Mouse (Mus musculus) thymus, adult 18-20 months (tissue): Measurements from ENCODE around the gene Pafah1b2.

ENCODE experiments used
- DNase-seq, 2 experiments: peaks; one replicate each; pipeline ENCODE4 v3.0.0; 2022; ENCODE audit warnings: mixed read lengths in 2 of 2

Pafah1b2 gene

DNA sequence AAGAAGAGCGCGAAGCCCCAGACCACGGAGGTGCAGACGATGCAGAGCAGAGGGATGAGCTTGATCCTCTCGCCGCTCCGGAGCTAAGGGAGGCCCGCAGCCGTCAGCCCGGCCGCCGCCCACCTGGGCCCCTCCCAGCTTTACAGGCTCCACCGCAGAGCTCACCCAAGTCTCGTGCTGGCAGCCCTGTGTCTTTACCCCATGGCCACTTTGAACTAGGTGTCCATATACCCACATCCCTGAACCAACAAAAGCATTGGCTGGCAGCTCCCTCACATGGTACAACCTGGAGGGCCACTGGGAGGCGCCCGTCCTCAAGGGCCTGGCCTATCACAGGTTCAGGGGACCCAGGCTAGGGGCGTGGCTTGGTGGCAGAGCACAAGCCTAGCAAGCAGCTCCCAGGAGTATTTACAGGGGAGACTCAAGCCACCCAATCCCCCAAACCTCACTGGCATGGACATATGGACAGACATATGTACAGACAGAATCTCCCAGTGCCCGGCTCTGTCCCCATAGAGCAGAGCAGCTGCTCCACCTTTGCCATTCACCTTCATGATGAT, 71.1 kb downstream of the Pafah1b2 start:
- DNase-seq: no peak

- DNase-seq: no peak
These were observed 72.7 kb downstream of the Pafah1b2 start for GRCm38 (mm10) chr9:45939794-45940193.

GRCm38 (mm10) chr9:45938952-45939637, 73.4 kb downstream of the Pafah1b2 start:
- DNase-seq: no peak

DNA sequence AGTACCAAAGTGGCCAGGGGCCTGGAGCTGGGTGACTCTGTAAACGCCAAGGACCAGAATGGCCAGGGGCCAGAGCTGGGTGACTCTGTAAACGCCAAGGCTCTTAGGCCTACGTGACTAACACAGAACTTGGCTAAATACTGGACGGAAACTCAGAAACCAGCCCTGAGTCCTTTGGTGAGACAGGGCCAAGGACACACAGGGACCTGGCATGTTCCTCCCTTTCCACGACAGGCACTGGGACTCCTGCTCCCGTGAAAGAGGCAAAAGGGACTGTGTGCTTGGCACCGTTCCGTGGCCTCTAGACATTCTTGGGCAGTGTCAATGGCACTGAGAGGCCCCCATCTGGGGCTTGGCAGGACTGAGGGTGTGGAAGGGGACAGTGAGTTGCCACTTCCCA, 74.4 kb downstream of the Pafah1b2 start:
- DNase-seq: no peak

GRCm38 (mm10) chr9:45936883-45937282, 75.6 kb downstream of the Pafah1b2 start:
- no peak for DNase-seq

DNA sequence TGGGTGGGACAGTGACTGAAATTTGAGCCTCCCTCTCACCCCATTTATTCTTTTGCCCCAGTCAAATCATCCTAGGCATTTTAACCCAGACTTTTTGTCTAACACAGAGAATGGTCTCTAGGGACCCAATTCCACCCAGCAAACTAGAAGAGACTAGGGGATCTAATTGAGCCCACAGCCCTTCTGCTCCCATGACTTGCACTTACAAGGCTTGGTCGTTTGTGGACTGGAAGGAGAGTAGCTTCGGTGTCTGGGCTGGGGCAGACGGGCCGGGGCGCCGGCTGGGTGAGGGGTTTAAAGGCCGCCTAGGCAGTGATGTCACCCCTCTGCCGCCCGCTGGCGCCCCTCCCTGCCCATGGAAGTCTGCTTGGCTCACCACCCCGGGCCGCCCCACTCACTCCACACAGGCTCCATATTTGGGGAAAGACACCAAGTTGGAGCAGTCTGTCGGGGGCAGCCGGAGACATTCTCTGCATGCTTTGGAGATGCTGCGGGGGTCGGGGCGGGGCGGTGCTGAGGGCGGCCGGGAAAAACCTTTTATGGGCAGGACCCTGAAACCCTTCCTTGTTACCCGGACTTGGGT, 76.8 kb downstream of the Pafah1b2 start, which contains the start of gene Tagln:
Tagln (minus strand) TSS at position 431 of the 583 bp plus-strand sequence.
- no peak for DNase-seq

DNA sequence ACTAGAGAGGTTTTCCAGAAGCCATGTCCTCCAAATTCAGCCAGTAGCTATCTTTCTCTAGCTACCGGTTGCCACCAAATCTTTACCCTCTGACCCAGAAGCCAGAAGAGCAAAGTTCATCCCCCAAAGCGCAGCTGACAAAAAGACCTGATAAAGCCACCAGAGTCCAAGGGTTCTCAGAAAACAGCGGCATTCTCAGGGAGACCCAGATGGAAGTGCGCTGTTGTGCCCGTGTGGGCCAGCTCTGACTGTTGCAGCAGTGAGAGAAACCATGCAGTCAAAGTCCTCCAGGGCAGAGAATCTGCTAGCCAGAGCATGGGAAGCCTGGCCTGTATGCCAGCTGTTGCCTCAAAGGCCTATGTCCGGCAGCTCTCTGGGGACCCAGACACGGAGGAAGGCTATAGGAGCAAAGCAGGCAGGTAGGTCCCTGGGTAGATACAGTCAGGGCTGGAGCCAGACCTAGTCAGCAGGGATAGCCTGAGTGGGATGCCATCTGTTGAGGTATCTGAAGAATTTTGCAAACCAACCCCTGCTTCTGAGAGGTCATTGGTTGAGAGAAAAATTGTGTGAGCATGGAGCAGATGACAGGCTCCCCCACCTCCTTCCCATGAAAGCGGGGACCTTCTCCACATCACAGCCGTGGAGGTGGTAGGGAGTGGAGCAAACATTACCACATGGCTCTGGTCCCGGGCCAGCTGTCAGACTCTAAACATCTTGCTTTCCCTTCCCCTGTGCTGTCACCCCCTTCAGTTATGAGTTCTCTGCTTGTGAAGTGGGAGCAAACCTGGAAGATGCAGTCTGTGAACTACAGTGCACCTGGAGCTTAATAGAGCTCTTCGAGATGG, 79.7 kb downstream of the Pafah1b2 start:
- no peak for DNase-seq

GRCm38 (mm10) chr9:45931958-45932357, 80.5 kb downstream of the Pafah1b2 start:
- DNase-seq: no peak

DNA sequence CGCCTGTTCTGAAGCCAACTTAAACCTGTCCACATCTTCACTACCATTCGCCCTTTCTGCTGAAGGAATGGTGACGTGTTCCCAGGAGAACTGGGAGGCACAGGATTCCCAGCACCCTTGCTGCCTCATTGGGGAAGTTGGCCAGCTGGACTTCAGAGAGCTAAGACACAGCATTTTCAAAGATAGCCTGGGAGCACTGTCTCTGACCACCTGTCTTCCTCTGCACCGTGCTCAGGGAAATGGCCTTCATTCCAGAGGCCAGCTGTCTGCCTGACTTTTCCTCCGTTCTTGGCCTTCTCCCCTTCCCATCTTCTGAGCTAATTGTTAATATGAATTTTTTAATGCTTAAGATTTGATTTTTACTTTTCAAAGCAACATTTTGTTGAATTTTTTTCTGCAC, 83.2 kb downstream of the Pafah1b2 start:
- DNase-seq: no peak

GRCm38 (mm10) chr9:45919895-45920294, 92.6 kb downstream of the Pafah1b2 start:
- DNase-seq: no peak

DNA sequence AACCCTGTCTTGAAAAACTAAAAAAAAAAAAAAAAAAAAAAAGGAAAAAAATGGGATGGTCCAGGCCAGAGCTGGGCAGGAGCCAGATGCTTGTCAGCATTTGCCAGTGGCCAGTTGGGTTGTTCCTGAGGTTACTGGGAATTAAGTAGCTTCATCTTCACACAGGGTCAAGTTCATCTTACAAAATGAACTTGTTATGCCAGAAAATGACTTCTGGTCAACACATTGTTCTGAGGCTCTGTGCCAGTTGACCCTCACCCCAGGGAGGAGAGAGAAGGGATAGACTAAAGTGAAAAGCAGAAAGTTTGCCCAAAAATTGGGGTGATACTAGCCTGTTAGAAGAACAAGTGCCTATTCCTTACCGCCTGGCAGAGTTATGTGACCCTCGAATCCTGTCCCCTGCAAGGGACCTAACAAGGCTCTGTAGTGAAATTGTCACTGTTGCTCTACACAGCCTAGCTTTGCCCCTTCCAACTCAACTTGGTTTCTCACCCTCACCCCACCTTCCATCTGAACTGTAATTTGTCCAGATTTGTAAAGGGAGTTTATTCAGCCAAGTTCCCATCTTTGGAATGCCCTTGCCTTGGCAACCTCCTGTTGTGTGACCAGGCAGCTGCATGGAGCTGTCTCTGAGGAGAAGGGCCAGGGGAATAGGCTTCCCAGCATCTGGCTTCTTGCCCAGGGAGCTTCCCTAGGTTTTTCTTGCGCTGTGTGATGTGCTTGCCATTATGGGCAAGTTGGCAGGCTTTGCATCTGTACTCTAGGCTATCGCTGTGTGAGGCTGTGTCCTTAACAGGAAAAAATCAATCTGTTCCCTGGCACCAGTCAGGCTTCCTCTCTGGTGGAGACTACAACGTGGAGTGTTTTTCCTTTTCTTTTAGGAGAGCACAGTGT, 95.2 kb downstream of the Pafah1b2 start:
- DNase-seq: no peak

DNA sequence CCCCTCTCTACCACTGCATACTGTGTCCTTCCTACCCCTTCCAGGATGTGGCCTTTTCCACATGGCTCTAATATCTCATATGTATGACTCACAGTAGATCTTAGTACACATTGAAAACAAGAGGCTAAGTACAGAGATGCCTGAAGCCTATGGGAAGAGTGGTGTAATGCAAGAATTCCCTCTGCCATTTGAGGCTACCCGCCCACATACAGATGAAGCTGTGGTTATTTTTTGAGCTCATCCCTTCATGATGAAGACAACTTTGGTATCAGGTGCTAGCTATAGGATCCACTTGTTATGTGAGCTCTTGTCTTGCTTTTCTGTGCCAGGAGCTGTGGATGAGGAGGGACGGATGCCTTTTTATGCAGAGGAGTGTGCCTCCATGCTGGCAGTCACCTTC, 96.8 kb downstream of the Pafah1b2 start:
- no peak for DNase-seq
